Mouse (Mus musculus) CH12.LX (cell line): ENCODE results near the gene Eml1. TPM values are rescaled to one million over a fixed set of nuclear protein-coding genes. Genes with fewer than 3 reads are reported as not detected.
A peak's percentile ranks its signal among the peaks of the same experiment; 100 is the strongest.

Experiments
- DNase-seq: peaks from one replicate; pipeline ENCODE4 v3.0.0-alpha.2; 2013; ENCODE audit errors: extremely low read depth
- H3K27ac ChIP-seq: 2 replicates; pipeline ENCODE4 v1.5.1; 2012; ENCODE audit warnings: low read depth, mild to moderate bottlenecking, control low read depth, moderate library complexity; ENCODE audit not compliant: insufficient read depth
- H3K27me3 ChIP-seq: replicated peaks from 2 replicates; pipeline ENCODE3; 2012; ENCODE audit warnings: inconsistent platforms
- H3K36me3 ChIP-seq, 2 experiments: replicated peaks in 1 of 2; 2 replicates each; pipeline versions ENCODE3 to v1.6.1; 2012; ENCODE audit warnings: inconsistent platforms in 1 of 2, low read length in 1 of 2, mild to moderate bottlenecking in 1 of 2, mixed read lengths in 1 of 2, moderate library complexity in 1 of 2; ENCODE audit not compliant: control insufficient read depth in 1 of 2, insufficient read depth in 1 of 2
- H3K4me1 ChIP-seq, 2 experiments: 2 replicates each; pipeline ENCODE4 v1.6.1; 2012; ENCODE audit warnings: inconsistent platforms in 1 of 2, moderate library complexity in 1 of 2; ENCODE audit not compliant: insufficient read depth in 2 of 2, control insufficient read depth in 1 of 2
- H3K4me2 ChIP-seq: 2 replicates; pipeline ENCODE4 v1.6.1; 2012; ENCODE audit warnings: low read depth, mild to moderate bottlenecking, control low read depth; ENCODE audit not compliant: poor library complexity, insufficient read depth, severe bottlenecking
- H3K4me3 ChIP-seq, 3 experiments: fragments of 150-350 bp in 1 of 3; sonication (generic) in 1 of 3; replicated peaks in 1 of 3; 2 replicates each; pipeline versions ENCODE3 to v1.5.1; 2011 to 2012; ENCODE audit warnings: low read depth in 2 of 3, low read length in 2 of 3, mild to moderate bottlenecking in 2 of 3, moderate library complexity in 2 of 3, control low read depth in 1 of 3, improper control_type of control experiment in 1 of 3, inconsistent platforms in 1 of 3, mixed read lengths in 1 of 3; ENCODE audit not compliant: poor library complexity in 1 of 3
- H3K79me2 ChIP-seq: replicated peaks from 2 replicates; pipeline ENCODE4 v1.6.1; 2012; ENCODE audit warnings: mild to moderate bottlenecking, moderate library complexity; ENCODE audit not compliant: control insufficient read depth, poor library complexity, insufficient read depth, severe bottlenecking; ENCODE audit errors: extremely low read depth
- H3K9ac ChIP-seq: 2 replicates; pipeline ENCODE4 v1.6.1; 2012; ENCODE audit warnings: low read depth, mild to moderate bottlenecking, control low read depth, moderate library complexity; ENCODE audit not compliant: insufficient read depth
- H3K9me3 ChIP-seq: replicated peaks from 2 replicates; pipeline ENCODE3; 2012; ENCODE audit warnings: low read length, inconsistent platforms, mixed read lengths
- CHD1 ChIP-seq: IDR thresholded peaks from 2 replicates; pipeline ENCODE4 v1.6.1; 2012; ENCODE audit warnings: low read depth, low read length, improper control_type of control experiment, inconsistent platforms
- CTCF ChIP-seq, 2 experiments: IDR thresholded peaks in 1 of 2; conservative IDR thresholded peaks in 1 of 2; 2 replicates each; pipeline ENCODE4 v1.5.1; 2011 to 2012; ENCODE audit warnings: low read depth in 2 of 2, low read length in 2 of 2, improper control_type of control experiment in 1 of 2, inconsistent platforms in 1 of 2, mild to moderate bottlenecking in 1 of 2, moderate library complexity in 1 of 2
- E2F4 ChIP-seq: IDR thresholded peaks from 2 replicates; pipeline ENCODE4 v1.6.1; 2011; ENCODE audit warnings: low read depth, low read length, improper control_type of control experiment; ENCODE audit not compliant: insufficient replicate concordance
- HCFC1 ChIP-seq: IDR thresholded peaks from 2 replicates; pipeline ENCODE4 v1.6.1; 2012; ENCODE audit warnings: low read depth, mild to moderate bottlenecking, inconsistent platforms, low read length, improper control_type of control experiment
- KAT2A ChIP-seq: IDR thresholded peaks from 2 replicates; pipeline ENCODE4 v1.6.1; 2012; ENCODE audit warnings: low read length, improper control_type of control experiment, inconsistent platforms; ENCODE audit not compliant: insufficient replicate concordance
- MAX ChIP-seq: IDR thresholded peaks from 2 replicates; pipeline ENCODE4 v1.6.1; 2011; ENCODE audit warnings: low read length, improper control_type of control experiment
- MXI1 ChIP-seq: IDR thresholded peaks from 2 replicates; pipeline ENCODE4 v1.6.1; 2011; ENCODE audit warnings: mild to moderate bottlenecking, low read depth, low read length, improper control_type of control experiment
- NELFE ChIP-seq: IDR thresholded peaks from 2 replicates; pipeline ENCODE4 v1.6.1; 2011; ENCODE audit warnings: low read depth, low read length, improper control_type of control experiment
- NRF1 ChIP-seq: IDR thresholded peaks from 2 replicates; pipeline ENCODE4 v1.6.1; 2014; ENCODE audit warnings: low read depth, mild to moderate bottlenecking, inconsistent platforms, low read length, improper control_type of control experiment, moderate library complexity
- PAX5 ChIP-seq: IDR thresholded peaks from 2 replicates; pipeline ENCODE4 v1.6.1; 2012; ENCODE audit warnings: low read length, inconsistent platforms, mixed read lengths
- POLR2AphosphoS2 ChIP-seq: IDR thresholded peaks from 2 replicates; pipeline ENCODE4 v1.6.1; 2011; ENCODE audit warnings: low read depth, low read length, improper control_type of control experiment
- RAD21 ChIP-seq: IDR thresholded peaks from 2 replicates; pipeline ENCODE4 v1.6.1; 2011; ENCODE audit warnings: low read depth, mild to moderate bottlenecking, low read length, improper control_type of control experiment, moderate library complexity
- RCOR1 ChIP-seq: conservative IDR thresholded peaks from 2 replicates; pipeline ENCODE4 v1.6.1; 2012; ENCODE audit warnings: low read depth, mild to moderate bottlenecking, inconsistent platforms, low read length, improper control_type of control experiment
- SIN3A ChIP-seq: IDR thresholded peaks from 2 replicates; pipeline ENCODE4 v1.6.1; 2012; ENCODE audit warnings: low read length, improper control_type of control experiment, inconsistent platforms
- SMC3 ChIP-seq: IDR thresholded peaks from 2 replicates; pipeline ENCODE4 v1.6.1; 2011; ENCODE audit warnings: low read depth, low read length, improper control_type of control experiment
- TCF12 ChIP-seq: IDR thresholded peaks from 2 replicates; pipeline ENCODE4 v1.6.1; 2014; ENCODE audit warnings: low read depth, mild to moderate bottlenecking, inconsistent platforms, low read length, improper control_type of control experiment
- UBTF ChIP-seq: IDR thresholded peaks from 2 replicates; pipeline ENCODE4 v1.6.1; 2012; ENCODE audit warnings: low read depth, mild to moderate bottlenecking, inconsistent platforms, low read length, improper control_type of control experiment, moderate library complexity
- USF2 ChIP-seq: conservative IDR thresholded peaks from 2 replicates; pipeline ENCODE4 v1.6.1; 2011; ENCODE audit warnings: low read depth, low read length, improper control_type of control experiment
- ZNF384 ChIP-seq: IDR thresholded peaks from 2 replicates; pipeline ENCODE4 v1.6.1; 2012; ENCODE audit warnings: low read depth, low read length, improper control_type of control experiment, inconsistent platforms
- dilution Hi-C: fragments of 300-500 bp; cut with MboI; formaldehyde crosslinking; loops from 2 replicates; pipeline ENCODE4 v1.14.3; 2020; ENCODE audit warnings: low sequenced_read_pairs; ENCODE audit not compliant: extremely low pct_unique_long_range_greater_than_20kb, extremely low pct_ligation_motif_present
- in situ Hi-C: fragments of 300-500 bp; cut with MboI; formaldehyde crosslinking; loops from 3 replicates; pipeline ENCODE4 v1.14.3; 2019; ENCODE audit warnings: low sequenced_read_pairs, low pct_ligation_motif_present, low pct_unique_long_range_greater_than_20kb, mixed read lengths
- polyA plus RNA-seq: library from polyadenylated mRNA; unstranded; fragments of >175 nt; gene quantifications from 2 replicates; pipeline ENCODE4 v1.2.1, GENCODE M21; 2012; ENCODE audit warnings: low read depth; ENCODE audit not compliant: insufficient read length
- total RNA-seq, 2 experiments: library from RNA; depleted of rRNA; stranded (reverse); fragments of 300-350 nt in 1 of 2; fragments of >200 nt in 1 of 2; gene quantifications; 2 replicates each; pipeline ENCODE4 v1.2.3; 2012 to 2014

Eml1 gene
- total and polyA plus RNA-seq, 3 experiments = not detected

DNA sequence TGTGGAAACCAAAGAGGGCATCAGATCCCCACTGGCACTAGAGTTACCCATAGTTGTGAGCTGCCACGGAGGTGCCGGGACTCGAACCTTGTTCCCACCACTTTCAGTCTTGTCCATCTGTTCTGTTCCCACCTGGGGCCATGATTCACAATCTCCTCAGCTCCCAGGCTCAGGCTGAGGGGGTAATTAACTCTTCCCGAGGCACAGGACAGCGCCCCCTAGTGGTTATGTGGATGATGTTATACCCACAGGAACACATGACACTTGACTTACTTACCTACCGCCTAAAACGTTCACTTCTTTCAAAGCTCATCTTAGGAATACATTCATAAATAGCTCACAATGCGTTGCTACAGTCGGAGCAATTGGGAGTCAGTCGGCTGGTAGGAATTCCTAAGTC, 165.7 kb downstream of the Eml1 start:
- peak; percentile 33 to 54; a peak in 3 of 4 replicates for TF ChIP-seq CTCF (conservative IDR thresholded peaks at IDR 0.05 in 1 of 2, IDR thresholded peaks at IDR 0.05 in 1 of 2; ENCODE audit: low read depth in 2 of 2, low read length in 2 of 2)
- TF ChIP-seq MXI1 = no peak
- no peak for TF ChIP-seq MAX
- no peak for TF ChIP-seq USF2
- Histone ChIP-seq H3K9ac (no peak overlapping the region), H3K36me3 (no peaks in the 10 kb centered on the region), H3K4me3 (no peak overlapping the region), H3K79me2 (no peaks in the 10 kb centered on the region), H3K27ac (no peak overlapping the region), H3K4me2 (no peak overlapping the region), H3K9me3 (no peaks in the 10 kb centered on the region), H3K27me3 (peaks cover 70% of the 10 kb centered on the region), H3K4me1 (no peaks in the 10 kb centered on the region)
- in situ Hi-C loops (no loop called here), dilution Hi-C loops (no loop called here)
- peak; percentile 19 for DNase-seq

DNA sequence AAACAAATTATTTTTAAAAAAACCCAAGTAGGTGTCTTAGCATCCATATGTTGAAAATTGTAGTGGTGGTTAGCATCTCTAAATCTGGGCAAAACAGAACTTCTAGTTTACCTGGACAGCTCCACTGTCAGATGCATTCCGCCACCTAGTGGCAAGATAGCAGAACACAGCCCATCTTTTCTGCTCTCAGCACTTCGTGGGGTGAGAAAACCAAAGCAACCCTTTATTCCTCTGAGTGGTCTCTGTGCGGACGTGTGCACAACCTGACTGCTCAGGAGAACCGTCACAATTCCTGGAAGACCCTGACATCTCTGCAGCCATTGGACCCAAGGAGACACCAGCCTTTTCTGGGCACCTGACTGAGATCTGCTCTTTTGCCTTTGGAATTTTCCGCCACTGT, 170.3 kb downstream of the Eml1 start:
- dilution Hi-C loops (no loop called here), in situ Hi-C loops (no loop called here)
- no peaks in the 10 kb centered on the region for H3K79me2 ChIP-seq
- TF ChIP-seq SMC3 (peak; percentile 33), TCF12 (no peak), NRF1 (no peak), POLR2AphosphoS2 (no peak), RAD21 (peak; percentile 45), CTCF (conservative IDR thresholded peaks at IDR 0.05 in 1 of 2, IDR thresholded peaks at IDR 0.05 in 1 of 2; ENCODE audit: low read depth in 2 of 2, low read length in 2 of 2) (peak; percentile 65 to 83), HCFC1 (no peak), RCOR1 (no peak)
- TF ChIP-seq, all 38 proteins: peak for 3
- peaks cover 81% of the 10 kb centered on the region for H3K27me3 ChIP-seq
- H3K9ac ChIP-seq = no peak overlapping the region
- no peak overlapping the region for H3K4me3 ChIP-seq
- H3K4me1 ChIP-seq = no peaks in the 10 kb centered on the region
- no peaks in the 10 kb centered on the region for H3K9me3 ChIP-seq
- DNase-seq = peak; percentile 41
- no peak overlapping the region for H3K4me2 ChIP-seq
- no peak overlapping the region for H3K27ac ChIP-seq
- no peaks in the 10 kb centered on the region for H3K36me3 ChIP-seq

DNA sequence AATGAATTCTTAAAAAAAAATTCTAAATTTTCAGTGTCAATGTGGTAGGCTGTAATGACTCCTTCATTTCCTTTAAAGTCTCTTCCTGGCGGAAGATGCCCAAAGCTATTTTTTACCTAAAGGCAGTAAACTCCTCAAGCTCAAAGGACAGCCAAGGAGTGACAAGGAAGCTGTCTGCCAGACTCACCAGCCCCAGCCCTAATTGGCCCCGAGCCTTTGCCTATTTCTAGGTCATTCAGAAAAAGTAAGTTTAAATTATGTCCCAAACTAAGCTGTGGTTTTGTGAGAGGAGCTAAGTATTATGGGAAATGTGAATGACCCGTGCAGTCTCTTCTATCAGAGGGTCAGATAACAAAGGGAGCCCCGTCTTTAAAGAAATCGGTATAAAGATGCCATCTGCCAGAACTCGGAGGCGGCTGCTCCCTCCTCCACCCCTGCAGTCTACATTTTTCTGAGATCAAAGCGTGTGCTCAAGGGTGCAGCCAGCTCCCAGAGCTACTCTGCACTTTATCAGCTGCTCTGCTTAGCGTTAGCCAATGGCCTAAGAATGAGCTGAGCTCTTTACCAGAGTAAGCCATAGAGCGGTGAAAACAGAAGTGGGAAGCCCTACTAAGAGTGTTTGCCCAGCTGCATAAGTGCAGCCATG, 175.9 kb downstream of the Eml1 start:
- Histone ChIP-seq H3K36me3 (no peaks in the 10 kb centered on the region), H3K27me3 (peaks cover 83% of the 10 kb centered on the region)
- TF ChIP-seq HCFC1 (no peak), RCOR1 (no peak), USF2 (no peak), MAX (no peak), RAD21 (no peak), MXI1 (no peak), KAT2A (no peak), PAX5 (no peak), NELFE (no peak), ZNF384 (no peak), UBTF (no peak), CHD1 (no peak), SIN3A (no peak), E2F4 (no peak)
- TF ChIP-seq, all 38 proteins: peak for 0
- no peak for DNase-seq
- H3K4me3 ChIP-seq = no peak overlapping the region
- H3K4me1 ChIP-seq = no peaks in the 10 kb centered on the region
- H3K79me2 ChIP-seq = no peaks in the 10 kb centered on the region
- H3K9ac ChIP-seq = no peak overlapping the region
- no peak overlapping the region for H3K27ac ChIP-seq
- no peak overlapping the region for H3K4me2 ChIP-seq
- H3K9me3 ChIP-seq = peaks cover 3% of the 10 kb centered on the region
- dilution Hi-C loops = no loop called here
- in situ Hi-C loops = no loop called here
